Mouse (Mus musculus) megakaryocyte, embryonic 14.5 days (primary cell): ENCODE results near the gene Dock9. TPM values are rescaled to one million over a fixed set of nuclear protein-coding genes. Genes with fewer than 3 reads are reported as not detected.

Source experiments
- H3K27me3 ChIP-seq: replicated peaks from 2 replicates; pipeline ENCODE3; 2012; ENCODE audit warnings: inconsistent platforms
- H3K36me3 ChIP-seq: replicated peaks from 2 replicates; pipeline ENCODE3; 2012; ENCODE audit warnings: low read length, inconsistent platforms, mixed read lengths
- H3K4me1 ChIP-seq: 2 replicates; pipeline ENCODE4 v1.6.1; 2012; ENCODE audit warnings: inconsistent platforms
- H3K4me3 ChIP-seq: replicated peaks from 2 replicates; pipeline ENCODE3; 2012; ENCODE audit warnings: moderate library complexity, mild to moderate bottlenecking, inconsistent platforms
- H3K9me3 ChIP-seq: 2 replicates; pipeline ENCODE4 v1.6.1; 2012; ENCODE audit warnings: inconsistent platforms
- FLI1 ChIP-seq: IDR thresholded peaks from 2 replicates; pipeline ENCODE4 v1.6.1; 2012; ENCODE audit warnings: low read length, inconsistent platforms, mixed read lengths
- GATA1 ChIP-seq: IDR thresholded peaks from 3 replicates; pipeline ENCODE4 v1.6.1; 2012; ENCODE audit warnings: mixed read lengths, low read length, inconsistent platforms, borderline replicate concordance
- polyA plus RNA-seq: library from polyadenylated mRNA; stranded (reverse); fragments of >175 nt; gene quantifications from 2 replicates; pipeline ENCODE4 v1.2.3, GENCODE M21; 2012; ENCODE audit warnings: low replicate concordance; ENCODE audit not compliant: insufficient read depth

Gene Dock9
- polyA plus RNA-seq, 1 experiment = 0.13 TPM

GRCm38 (mm10) chr14:121530853-121531252 lies 266.8 kb downstream of the Dock9 start:
- TF ChIP-seq FLI1 = no peak
- TF ChIP-seq GATA1 = no peak
- H3K4me1 ChIP-seq = no peaks in the 10 kb centered on the region
- H3K36me3 ChIP-seq = no peaks in the 10 kb centered on the region

GRCm38 (mm10) chr14:121527883-121528282 lies 269.8 kb downstream of the Dock9 start:
- Histone ChIP-seq H3K4me3 (no peak overlapping the region), H3K27me3 (no peaks in the 10 kb centered on the region), H3K36me3 (no peaks in the 10 kb centered on the region), H3K4me1 (no peaks in the 10 kb centered on the region), H3K9me3 (0 out of 2 replicates have a peak, but pooled peaks cover 2% of the 10 kb centered on the region)
- TF ChIP-seq FLI1 (no peak), GATA1 (no peak)

More at GRCm38 (mm10) chr14:121530853-121531252, 266.8 kb downstream of the Dock9 start:
- Histone ChIP-seq H3K4me3 (no peak overlapping the region), H3K27me3 (no peaks in the 10 kb centered on the region), H3K9me3 (0 out of 2 replicates have a peak, but pooled peaks cover 2% of the 10 kb centered on the region)

- no peak overlapping the region for H3K4me3 ChIP-seq
- H3K9me3 ChIP-seq = 0 out of 2 replicates have a peak, but pooled peaks cover 2% of the 10 kb centered on the region
- TF ChIP-seq FLI1 = no peak
- TF ChIP-seq GATA1 = no peak
- H3K27me3 ChIP-seq = no peaks in the 10 kb centered on the region
- no peaks in the 10 kb centered on the region for H3K4me1 ChIP-seq
- no peaks in the 10 kb centered on the region for H3K36me3 ChIP-seq
Observed at GRCm38 (mm10) chr14:121527201-121527600, 270.4 kb downstream of the Dock9 start.

GRCm38 (mm10) chr14:121521709-121522108 lies 275.9 kb downstream of the Dock9 start:
- peaks cover 4% of the 10 kb centered on the region for H3K27me3 ChIP-seq
- no peaks in the 10 kb centered on the region for H3K4me1 ChIP-seq
- H3K9me3 ChIP-seq = no peaks in the 10 kb centered on the region
- no peak for TF ChIP-seq GATA1
- no peak for TF ChIP-seq FLI1
- H3K4me3 ChIP-seq = no peak overlapping the region
- H3K36me3 ChIP-seq = no peaks in the 10 kb centered on the region

- Histone ChIP-seq H3K4me3 (no peak overlapping the region), H3K9me3 (no peaks in the 10 kb centered on the region), H3K27me3 (peaks cover 5% of the 10 kb centered on the region), H3K4me1 (no peaks in the 10 kb centered on the region), H3K36me3 (no peaks in the 10 kb centered on the region)
- no peak for TF ChIP-seq FLI1
- TF ChIP-seq GATA1 = no peak
Observed at GRCm38 (mm10) chr14:121516881-121517280, 280.8 kb downstream of the Dock9 start.

- no peaks in the 10 kb centered on the region; the same call in 1 of the 2 replicates for H3K4me1 ChIP-seq
- H3K27me3 ChIP-seq = peaks cover 35% of the 10 kb centered on the region
- no peak overlapping the region for H3K4me3 ChIP-seq
- peaks cover 43% of the 10 kb centered on the region for H3K9me3 ChIP-seq
- H3K36me3 ChIP-seq = no peaks in the 10 kb centered on the region
- no peak for TF ChIP-seq FLI1
- no peak for TF ChIP-seq GATA1
Observed at GRCm38 (mm10) chr14:121508929-121509328, 288.7 kb downstream of the Dock9 start.

GRCm38 (mm10) chr14:121506336-121506735 lies 291.3 kb downstream of the Dock9 start:
- TF ChIP-seq FLI1 = no peak
- no peak for TF ChIP-seq GATA1
- Histone ChIP-seq H3K9me3 (peaks cover 39% of the 10 kb centered on the region), H3K36me3 (no peaks in the 10 kb centered on the region), H3K27me3 (peaks cover 51% of the 10 kb centered on the region), H3K4me3 (no peak overlapping the region), H3K4me1 (no peaks in the 10 kb centered on the region; the same call in 1 of the 2 replicates)

- Histone ChIP-seq H3K9me3 (peaks cover 30% of the 10 kb centered on the region), H3K36me3 (no peaks in the 10 kb centered on the region), H3K27me3 (peaks cover 55% of the 10 kb centered on the region), H3K4me1 (no peaks in the 10 kb centered on the region; the same call in 1 of the 2 replicates), H3K4me3 (no peak overlapping the region)
- TF ChIP-seq FLI1 = no peak
- no peak for TF ChIP-seq GATA1
Observed at GRCm38 (mm10) chr14:121505485-121505860, 292.2 kb downstream of the Dock9 start.

- H3K36me3 ChIP-seq = no peaks in the 10 kb centered on the region
- no peaks in the 10 kb centered on the region; the same call in 1 of the 2 replicates for H3K4me1 ChIP-seq
- no peak within 1 kb of the TSS for H3K4me3 ChIP-seq
- peaks cover 28% of the 10 kb centered on the region; the same call in 1 of the 2 replicates for H3K9me3 ChIP-seq
- TF ChIP-seq FLI1 (no peak), GATA1 (no peak)
- H3K27me3 ChIP-seq = peaks cover 56% of the 10 kb centered on the region
Observed at GRCm38 (mm10) chr14:121504781-121505484, 292.7 kb downstream of the Dock9 start, which contains the start of gene Slc15a1. Slc15a1 (minus strand) TSS chr14:121505252.

- Histone ChIP-seq H3K27me3 (peaks cover 50% of the 10 kb centered on the region), H3K9me3 (peaks cover 13% of the 10 kb centered on the region; the same call in 1 of the 2 replicates), H3K4me3 (no peak overlapping the region), H3K4me1 (peaks cover 6% of the 10 kb centered on the region), H3K36me3 (no peaks in the 10 kb centered on the region)
- no peak for TF ChIP-seq FLI1
- TF ChIP-seq GATA1 = no peak
Observed at GRCm38 (mm10) chr14:121500577-121500976, 297.1 kb downstream of the Dock9 start.
